ENCODE assay signal across 23 mouse cellular contexts in genomic region chr1:18338871-18339270, GRCm38 (mm10).
DNase-seq lines count a peak whose midpoint lies in the region; ATAC-seq and TF ChIP-seq lines count a peak whose summit lies in the region.
"Had no signal": no experiment of that assay in that cellular context is flagged by ENCODE, and none has a peak within 500 bp of the region (broad histone marks: within the 10 kb centered on the region; RNA-seq: fewer than 3 reads in every experiment).

No protein-coding gene starts in this region.

- peak; percentile 17 for DNase-seq in embryo, embryonic 10 days (ENCODE audit: low spot score)
- DNase-seq in embryo, embryonic 11 days = no peak
- DNase-seq in ES-E14 (ENCODE audit: low read depth, low spot score) = no peak
- peak; percentile 57 for DNase-seq in embryonic facial prominence, embryonic 11.5 days (ENCODE audit: low spot score)
- DNase-seq in embryonic facial prominence, embryonic 14.5 days (ENCODE audit: low spot score) = peak; percentile 6
- DNase-seq in testis, postnatal 14 days (ENCODE audit: low spot score) = no peak
- DNase-seq in layer of hippocampus, adult 9-10 months (ENCODE audit: low spot score) = no peak
- DNase-seq: adrenal gland, adult 2 months; adrenal gland, postnatal 10 days; adrenal gland, postnatal 25 days; B cell, adult 2 months; cerebellum, adult 11-12 months; cerebellum, adult 2 months; cerebellum, adult 9-10 months; cerebellum, postnatal 10 days; cerebellum, postnatal 25 days; forebrain, postnatal 0 days had no signal

- no peaks in the 10 kb centered on the region for H3K4me1 ChIP-seq in ES-E14 (ENCODE audit: control insufficient read depth in 2 of 2, insufficient read depth in 2 of 2, low read length in 2 of 2, poor library complexity in 1 of 2)
- no peaks in the 10 kb centered on the region for H3K4me1 ChIP-seq in embryonic facial prominence, embryonic 11.5 days (ENCODE audit: control insufficient read depth, insufficient read depth, low read length)
- no peaks in the 10 kb centered on the region for H3K4me1 ChIP-seq in embryonic facial prominence, embryonic 14.5 days (ENCODE audit: control insufficient read depth, insufficient read depth, low read length)
- H3K4me1 ChIP-seq in kidney, embryonic 16.5 days (ENCODE audit: insufficient read depth, low read length) = no peaks in the 10 kb centered on the region
- H3K4me1 ChIP-seq: embryonic facial prominence, embryonic 12.5 days; forebrain, embryonic 13.5 days; forebrain, embryonic 15.5 days had no signal

- WGBS in embryonic facial prominence, embryonic 11.5 days = 73% methylated on average over 1 of the region's 1 CpGs
- WGBS in embryonic facial prominence, embryonic 14.5 days = 62% methylated on average over 1 of the region's 1 CpGs
- WGBS in kidney, embryonic 16.5 days = 89% methylated on average over 1 of the region's 1 CpGs

- in situ Hi-C loops in ES-E14 (cut with MboI; ENCODE audit: low sequenced_read_pairs in 2 of 2, unreplicated experiment in 2 of 2) = no loop called here

- ATAC-seq in embryonic facial prominence, embryonic 11.5 days (replicated peaks; ENCODE audit: insufficient number of reproducible peaks, low FRiP score, low TSS enrichment, low read depth) = no peak
- no peak for ATAC-seq in embryonic facial prominence, embryonic 14.5 days (ENCODE audit: low read depth)
- ATAC-seq in kidney, embryonic 16.5 days (ENCODE audit: low FRiP score, low TSS enrichment) = no peak
- ATAC-seq: CD4-positive, CD25-positive, alpha-beta regulatory T cell, adult 4 months; forebrain, embryonic 13.5 days; forebrain, embryonic 15.5 days; forebrain, postnatal 0 days had no signal

- no peaks in the 10 kb centered on the region for H3K27me3 ChIP-seq in embryonic facial prominence, embryonic 11.5 days (ENCODE audit: control insufficient read depth, insufficient read depth, low read length)
- H3K27me3 ChIP-seq in embryonic facial prominence, embryonic 14.5 days (replicated peaks; ENCODE audit: control insufficient read depth, insufficient read depth, low read length) = no peaks in the 10 kb centered on the region
- H3K27me3 ChIP-seq in kidney, embryonic 16.5 days (ENCODE audit: insufficient read depth, low read length) = no peaks in the 10 kb centered on the region
- H3K27me3 ChIP-seq: CH12.LX; embryonic facial prominence, embryonic 12.5 days; forebrain, embryonic 13.5 days; forebrain, embryonic 15.5 days had no signal

- H3K4me2 ChIP-seq in embryonic facial prominence, embryonic 11.5 days (ENCODE audit: low read depth, low read length) = no peak overlapping the region
- H3K4me2 ChIP-seq in embryonic facial prominence, embryonic 14.5 days (ENCODE audit: low read depth, low read length) = no peak overlapping the region
- H3K4me2 ChIP-seq in kidney, embryonic 16.5 days (replicated peaks; ENCODE audit: low read depth, low read length) = no peak overlapping the region
- H3K4me2 ChIP-seq: embryonic facial prominence, embryonic 12.5 days; forebrain, embryonic 13.5 days; forebrain, embryonic 15.5 days had no signal

- H3K9me3 ChIP-seq in ES-E14 (ENCODE audit: control insufficient read depth, insufficient read depth, low read depth, low read length) = no peaks in the 10 kb centered on the region
- no peaks in the 10 kb centered on the region for H3K9me3 ChIP-seq in embryonic facial prominence, embryonic 11.5 days (replicated peaks; ENCODE audit: control insufficient read depth, low read length)
- H3K9me3 ChIP-seq in embryonic facial prominence, embryonic 14.5 days (ENCODE audit: control insufficient read depth, low read length) = no peaks in the 10 kb centered on the region
- H3K9me3 ChIP-seq in kidney, embryonic 16.5 days (ENCODE audit: low read length) = no peaks in the 10 kb centered on the region
- H3K9me3 ChIP-seq: embryonic facial prominence, embryonic 12.5 days; forebrain, embryonic 13.5 days; forebrain, embryonic 15.5 days had no signal

- no peaks in the 10 kb centered on the region for H3K36me3 ChIP-seq in ES-E14 (ENCODE audit: control insufficient read depth, insufficient read depth, low read length, poor library complexity, severe bottlenecking)
- no peaks in the 10 kb centered on the region for H3K36me3 ChIP-seq in embryonic facial prominence, embryonic 11.5 days (replicated peaks; ENCODE audit: control insufficient read depth, insufficient read depth, low read depth, low read length)
- no peaks in the 10 kb centered on the region for H3K36me3 ChIP-seq in embryonic facial prominence, embryonic 14.5 days (ENCODE audit: control insufficient read depth, insufficient read depth, low read length)
- H3K36me3 ChIP-seq in kidney, embryonic 16.5 days (ENCODE audit: insufficient read depth, low read length) = no peaks in the 10 kb centered on the region
- H3K36me3 ChIP-seq: embryonic facial prominence, embryonic 12.5 days; forebrain, embryonic 15.5 days had no signal

- H3K27ac ChIP-seq in ES-E14 (ENCODE audit: insufficient read depth, low read depth, low read length, poor library complexity, severe bottlenecking) = peak overlapping the region; percentile 47; the same call in 1 of the 2 replicates
- no peak overlapping the region for H3K27ac ChIP-seq in embryonic facial prominence, embryonic 11.5 days (replicated peaks; ENCODE audit: low read depth, low read length)
- no peak overlapping the region for H3K27ac ChIP-seq in embryonic facial prominence, embryonic 14.5 days (replicated peaks; ENCODE audit: low read depth, low read length)
- H3K27ac ChIP-seq in kidney, embryonic 16.5 days (ENCODE audit: low read length) = no peak overlapping the region
- H3K27ac ChIP-seq: embryonic facial prominence, embryonic 12.5 days; forebrain, embryonic 13.5 days; forebrain, embryonic 15.5 days had no signal

- H3K9ac ChIP-seq in ES-E14 (ENCODE audit: insufficient read depth, low read depth, low read length, poor library complexity, severe bottlenecking) = no peak overlapping the region
- H3K9ac ChIP-seq in embryonic facial prominence, embryonic 11.5 days (replicated peaks; ENCODE audit: low read length) = no peak overlapping the region
- H3K9ac ChIP-seq in embryonic facial prominence, embryonic 14.5 days (ENCODE audit: low read depth, low read length) = no peak overlapping the region
- H3K9ac ChIP-seq in kidney, embryonic 16.5 days (replicated peaks; ENCODE audit: low read length) = no peak overlapping the region
- H3K9ac ChIP-seq: embryonic facial prominence, embryonic 12.5 days; forebrain, embryonic 13.5 days; forebrain, embryonic 15.5 days; forebrain, postnatal 0 days had no signal

- H3K4me3 ChIP-seq in ES-E14 (ENCODE audit: insufficient read depth in 1 of 2, low read depth in 1 of 2, low read length in 2 of 2, poor library complexity in 1 of 2, severe bottlenecking in 1 of 2) = no peak overlapping the region
- no peak overlapping the region for H3K4me3 ChIP-seq in embryonic facial prominence, embryonic 11.5 days (ENCODE audit: low read depth, low read length)
- H3K4me3 ChIP-seq in embryonic facial prominence, embryonic 14.5 days (ENCODE audit: low read depth, low read length) = no peak overlapping the region
- H3K4me3 ChIP-seq in kidney, embryonic 16.5 days (ENCODE audit: low read length) = no peak overlapping the region
- H3K4me3 ChIP-seq: embryonic facial prominence, embryonic 12.5 days; forebrain, embryonic 13.5 days; forebrain, embryonic 15.5 days had no signal

TF ChIP-seq in ES-E14, 5 proteins besides CTCF, POLR2A, EP300 and RAD21:
- TF ChIP-seq CHD2 (IDR thresholded peaks at IDR 0.05; ENCODE audit: low read depth, low read length) (no peak), HCFC1 (IDR thresholded peaks at IDR 0.05; ENCODE audit: borderline replicate concordance, insufficient read depth, low read length) (no peak), ZNF384 (IDR thresholded peaks at IDR 0.05; ENCODE audit: low read depth, low read length) (no peak), ZC3H11A (IDR thresholded peaks at IDR 0.05; ENCODE audit: borderline replicate concordance, low read depth, low read length) (no peak), MAFK (IDR thresholded peaks at IDR 0.05; ENCODE audit: insufficient read depth, low read depth, low read length) (no peak)

Comparison
In these comparisons a context has a peak if more than half of its experiments do, and no peak if none do; other contexts are left out.
1. DNase-seq: peak in embryo, embryonic 10 days (single experiment), embryonic facial prominence, embryonic 11.5 days (single experiment) and embryonic facial prominence, embryonic 14.5 days (single experiment); none in embryo, embryonic 11 days (single experiment), ES-E14 (single experiment), testis, postnatal 14 days (single experiment) and layer of hippocampus, adult 9-10 months (single experiment).